Mouse (Mus musculus) gastrocnemius, adult 18-20 months (tissue): ENCODE measurements around the gene Azin2. TPM values are rescaled to one million over a fixed set of nuclear protein-coding genes. Genes with fewer than 3 reads are reported as not detected.

ENCODE experiments used
- DNase-seq: peaks from one replicate; pipeline ENCODE4 v3.0.0; 2021; ENCODE audit warnings: low spot score
- long read RNA-seq, 2 experiments: library from polyadenylated mRNA; stranded (forward); transcript quantifications; one replicate each; pipeline ENCODE4 v2.0.0; 2021
- total RNA-seq, 2 experiments: library from RNA; stranded (reverse); gene quantifications; 2 replicates each; pipeline ENCODE4 v1.2.3; 2021

The Azin2 gene
- 1 to 10 TPM; 2.3 to 3.4 TPM for total RNA-seq
- long read RNA-seq, experiment 1, partial matches to known transcripts = 0 of 2 reads
- long read RNA-seq, experiment 1, other reads (novel, unspliced or antisense) = 0 of 2 reads
- long read RNA-seq, experiment 2, partial matches to known transcripts = 1 of 5 reads
- long read RNA-seq, experiment 2, other reads (novel, unspliced or antisense) = 3 of 5 reads

- DNase-seq = peak; percentile 90
Measured at GRCm38 (mm10) chr4:128962029-128962925, at the start of gene Azin2. Gene Azin2 (minus strand): TSS chr4:128962442.

- DNase-seq = no peak
Measured at GRCm38 (mm10) chr4:129011604-129012121, 49.4 kb upstream of the Azin2 start.

- no peak for DNase-seq
Measured at GRCm38 (mm10) chr4:129009521-129009920, 47.3 kb upstream of the Azin2 start.

GRCm38 (mm10) chr4:129008672-129009071 is 46.4 kb upstream of the Azin2 start:
- DNase-seq = no peak

- DNase-seq = no peak
Measured at GRCm38 (mm10) chr4:129008006-129008519, 45.8 kb upstream of the Azin2 start.

GRCm38 (mm10) chr4:129003720-129004119 is 41.5 kb upstream of the Azin2 start:
- DNase-seq = no peak

- DNase-seq = no peak
Measured at GRCm38 (mm10) chr4:129000786-129001185, 38.5 kb upstream of the Azin2 start.

- DNase-seq = no peak
Measured at GRCm38 (mm10) chr4:128998401-128998800, 36.2 kb upstream of the Azin2 start.

- DNase-seq = no peak
Measured at GRCm38 (mm10) chr4:128997258-128997657, 35.0 kb upstream of the Azin2 start.

GRCm38 (mm10) chr4:128995238-128995637 is 33.0 kb upstream of the Azin2 start:
- no peak for DNase-seq

- no peak for DNase-seq
Measured at GRCm38 (mm10) chr4:128993675-128994074, 31.4 kb upstream of the Azin2 start.

- peak; percentile 97 for DNase-seq
Measured at GRCm38 (mm10) chr4:128993025-128993662, 30.9 kb upstream of the Azin2 start.

GRCm38 (mm10) chr4:128992176-128992575 is 29.9 kb upstream of the Azin2 start:
- no peak for DNase-seq

- no peak for DNase-seq
Measured at GRCm38 (mm10) chr4:128991500-128992008, 29.3 kb upstream of the Azin2 start, which contains the start of gene Ak2. Gene Ak2 (plus strand): TSS chr4:128991958.

- no peak for DNase-seq
Measured at GRCm38 (mm10) chr4:128989678-128990077, 27.4 kb upstream of the Azin2 start.

GRCm38 (mm10) chr4:128988911-128989310 is 26.7 kb upstream of the Azin2 start:
- no peak for DNase-seq

GRCm38 (mm10) chr4:128984600-128984999 is 22.4 kb upstream of the Azin2 start:
- no peak for DNase-seq

GRCm38 (mm10) chr4:128983656-128984055 is 21.4 kb upstream of the Azin2 start:
- DNase-seq = peak; percentile 31

- DNase-seq = no peak
Measured at GRCm38 (mm10) chr4:128983151-128983550, 20.9 kb upstream of the Azin2 start.

- no peak for DNase-seq
Measured at GRCm38 (mm10) chr4:128981833-128982180, 19.6 kb upstream of the Azin2 start.
